Mouse (Mus musculus) hindbrain, embryonic 12.5 days (tissue): ENCODE data around the gene Zic4. TPM values are rescaled to one million over a fixed set of nuclear protein-coding genes. Genes with fewer than 3 reads are reported as not detected.

ENCODE experiments used
- ATAC-seq: fragments of 200-750 bp; cut with Nextera tagmentation; 2 replicates; pipeline ENCODE4 v1.8.0; 2017; ENCODE audit warnings: moderate TSS enrichment; ENCODE audit not compliant: low FRiP score
- H3K27ac ChIP-seq: fragments of 300-500 bp; sonication (generic); 2 replicates; pipeline ENCODE4 v1.5.1; 2016; ENCODE audit warnings: mild to moderate bottlenecking
- H3K27me3 ChIP-seq: fragments of 300-500 bp; sonication (generic); 2 replicates; pipeline ENCODE4 v1.6.1; 2016; ENCODE audit warnings: mild to moderate bottlenecking
- H3K36me3 ChIP-seq: fragments of 300-500 bp; sonication (generic); 2 replicates; pipeline ENCODE4 v1.6.1; 2016; ENCODE audit warnings: mild to moderate bottlenecking
- H3K4me1 ChIP-seq: fragments of 300-500 bp; sonication (generic); 2 replicates; pipeline ENCODE4 v1.6.1; 2016
- H3K4me2 ChIP-seq: fragments of 300-500 bp; sonication (generic); replicated peaks from 2 replicates; pipeline ENCODE4 v1.6.1; 2016; ENCODE audit warnings: mild to moderate bottlenecking
- H3K4me3 ChIP-seq: fragments of 300-500 bp; sonication (generic); 2 replicates; pipeline ENCODE4 v1.5.1; 2016; ENCODE audit warnings: mild to moderate bottlenecking
- H3K9ac ChIP-seq: fragments of 300-500 bp; sonication (generic); 2 replicates; pipeline ENCODE4 v1.6.1; 2016; ENCODE audit warnings: mild to moderate bottlenecking, moderate library complexity
- H3K9me3 ChIP-seq: fragments of 300-500 bp; sonication (generic); replicated peaks from 2 replicates; pipeline ENCODE4 v1.6.1; 2016; ENCODE audit warnings: mild to moderate bottlenecking
- WGBS: fragments of 180-500 bp; shearing (Covaris S2); methylation state at CpG from one replicate; pipeline ENCODE4 v1.1.7; 2016; 5-methylcytosine and 5-hydroxymethylcytosine counted together
- polyA plus RNA-seq: library from polyadenylated mRNA; unstranded; fragments of >200 nt; fragmentation: Nextera tagmentation; extraction: Ambion mirVana; gene quantifications from 2 replicates; pipeline ENCODE4 v1.2.1, GENCODE M21; 2016

The Zic4 gene
- polyA plus RNA-seq, 1 experiment from 2014 or later = 54.0 TPM

GRCm38 (mm10) chr9:91355629-91356352 lies 6.4 kb upstream of the Zic4 start:
- H3K9me3 ChIP-seq = no peaks in the 10 kb centered on the region
- peak overlapping the region; percentile 48 for H3K9ac ChIP-seq
- H3K36me3 ChIP-seq = no peaks in the 10 kb centered on the region
- peak overlapping the region; percentile 53 for H3K4me2 ChIP-seq
- H3K4me1 ChIP-seq = peaks cover 16% of the 10 kb centered on the region; the same call in 1 of the 2 replicates
- peak; percentile 86 for ATAC-seq
- H3K27me3 ChIP-seq = peaks cover 70% of the 10 kb centered on the region
- peak overlapping the region; percentile 71 for H3K27ac ChIP-seq
- H3K4me3 ChIP-seq = peak overlapping the region; percentile 27
- under 1% methylated on average over 35 of the region's 35 CpGs for WGBS

GRCm38 (mm10) chr9:91356353-91356740 lies 5.9 kb upstream of the Zic4 start:
- H3K27me3 ChIP-seq = peaks cover 66% of the 10 kb centered on the region
- no peaks in the 10 kb centered on the region for H3K9me3 ChIP-seq
- WGBS = 10% methylated on average over 4 of the region's 4 CpGs
- H3K4me3 ChIP-seq = no peak overlapping the region
- peaks cover 16% of the 10 kb centered on the region; the same call in 1 of the 2 replicates for H3K4me1 ChIP-seq
- H3K4me2 ChIP-seq = peak overlapping the region; percentile 53
- no peaks in the 10 kb centered on the region for H3K36me3 ChIP-seq
- H3K27ac ChIP-seq = peak overlapping the region; percentile 71
- H3K9ac ChIP-seq = no peak overlapping the region
- no peak for ATAC-seq

- Histone ChIP-seq H3K4me1 (peaks cover 16% of the 10 kb centered on the region; the same call in 1 of the 2 replicates), H3K4me3 (no peak overlapping the region), H3K27ac (peak overlapping the region; percentile 58), H3K9me3 (no peaks in the 10 kb centered on the region), H3K27me3 (peaks cover 65% of the 10 kb centered on the region), H3K36me3 (no peaks in the 10 kb centered on the region), H3K4me2 (peak overlapping the region; percentile 29), H3K9ac (no peak overlapping the region)
- ATAC-seq = no peak
- 14% methylated on average over 3 of the region's 3 CpGs for WGBS
Observed at GRCm38 (mm10) chr9:91357321-91357720, 4.9 kb upstream of the Zic4 start.

- H3K36me3 ChIP-seq = no peaks in the 10 kb centered on the region
- H3K4me1 ChIP-seq = peaks cover 8% of the 10 kb centered on the region; the same call in 1 of the 2 replicates
- no peaks in the 10 kb centered on the region for H3K9me3 ChIP-seq
- WGBS = 10% methylated on average over 10 of the region's 10 CpGs
- H3K27ac ChIP-seq = peak overlapping the region; percentile 72
- no peak for ATAC-seq
- H3K4me3 ChIP-seq = peak overlapping the region; percentile 31
- peak overlapping the region; percentile 59 for H3K9ac ChIP-seq
- peak overlapping the region; percentile 49 for H3K4me2 ChIP-seq
- peaks cover 64% of the 10 kb centered on the region for H3K27me3 ChIP-seq
Observed at GRCm38 (mm10) chr9:91358851-91359687, 3.1 kb upstream of the Zic4 start.

GRCm38 (mm10) chr9:91360151-91361032 lies 1.8 kb upstream of the Zic4 start:
- 2% methylated on average over 21 of the region's 21 CpGs for WGBS
- H3K27me3 ChIP-seq = peaks cover 62% of the 10 kb centered on the region
- ATAC-seq = no peak
- H3K4me2 ChIP-seq = peak overlapping the region; percentile 46
- H3K4me1 ChIP-seq = peaks cover 4% of the 10 kb centered on the region; the same call in 1 of the 2 replicates
- no peaks in the 10 kb centered on the region for H3K9me3 ChIP-seq
- H3K9ac ChIP-seq = peak overlapping the region; percentile 76
- no peaks in the 10 kb centered on the region for H3K36me3 ChIP-seq
- H3K27ac ChIP-seq = peak overlapping the region; percentile 96
- peak overlapping the region; percentile 65 for H3K4me3 ChIP-seq

- under 1% methylated on average over 34 of the region's 35 CpGs for WGBS
Observed at GRCm38 (mm10) chr9:91361033-91361855, 969 bp upstream of the Zic4 start.

GRCm38 (mm10) chr9:91363011-91363730 lies 958 bp downstream of the Zic4 start:
- Histone ChIP-seq H3K4me1 (no peaks in the 10 kb centered on the region), H3K9me3 (no peaks in the 10 kb centered on the region), H3K9ac (peak overlapping the region; percentile 76), H3K4me3 (peak overlapping the region; percentile 65), H3K27me3 (peaks cover 50% of the 10 kb centered on the region), H3K4me2 (peak overlapping the region; percentile 46), H3K27ac (peak overlapping the region; percentile 96), H3K36me3 (no peaks in the 10 kb centered on the region)
- WGBS = 1% methylated on average over 14 of the region's 14 CpGs
- no peak for ATAC-seq

More at GRCm38 (mm10) chr9:91361033-91361855, 969 bp upstream of the Zic4 start:
- H3K9ac ChIP-seq = peak overlapping the region; percentile 76
- peaks cover 60% of the 10 kb centered on the region for H3K27me3 ChIP-seq
- H3K27ac ChIP-seq = peak overlapping the region; percentile 96
- peak overlapping the region; percentile 46 for H3K4me2 ChIP-seq
- no peak; the same call in 1 of the 2 replicates for ATAC-seq
- no peaks in the 10 kb centered on the region for H3K9me3 ChIP-seq
- peak overlapping the region; percentile 65 for H3K4me3 ChIP-seq
- no peaks in the 10 kb centered on the region for H3K36me3 ChIP-seq
- no peaks in the 10 kb centered on the region for H3K4me1 ChIP-seq

- Histone ChIP-seq H3K27me3 (peaks cover 54% of the 10 kb centered on the region), H3K9me3 (no peaks in the 10 kb centered on the region), H3K4me3 (peak overlapping the region; percentile 65), H3K27ac (peak overlapping the region; percentile 96), H3K36me3 (no peaks in the 10 kb centered on the region), H3K9ac (peak overlapping the region; percentile 76), H3K4me1 (no peaks in the 10 kb centered on the region), H3K4me2 (peak overlapping the region; percentile 46)
- WGBS = 0% methylated on average over 7 of the region's 7 CpGs
- no peak for ATAC-seq
Observed at GRCm38 (mm10) chr9:91363814-91364126, 1.6 kb downstream of the Zic4 start.

GRCm38 (mm10) chr9:91364127-91364970 lies 2.1 kb downstream of the Zic4 start:
- Histone ChIP-seq H3K4me3 (peak overlapping the region; percentile 65), H3K36me3 (no peaks in the 10 kb centered on the region), H3K9me3 (no peaks in the 10 kb centered on the region), H3K27me3 (peaks cover 55% of the 10 kb centered on the region), H3K4me2 (peak overlapping the region; percentile 46), H3K9ac (peak overlapping the region; percentile 76), H3K4me1 (no peaks in the 10 kb centered on the region), H3K27ac (peak overlapping the region; percentile 96)
- peak; percentile 11 for ATAC-seq
- under 1% methylated on average over 77 of the region's 77 CpGs for WGBS

- Histone ChIP-seq H3K4me2 (peak overlapping the region; percentile 46), H3K9me3 (no peaks in the 10 kb centered on the region), H3K27ac (peak overlapping the region; percentile 96), H3K36me3 (no peaks in the 10 kb centered on the region), H3K27me3 (peaks cover 60% of the 10 kb centered on the region), H3K9ac (peak overlapping the region; percentile 76), H3K4me3 (peak overlapping the region; percentile 65), H3K4me1 (no peaks in the 10 kb centered on the region)
- WGBS = 1% methylated on average over 42 of the region's 42 CpGs
- peak; percentile 24 for ATAC-seq
Observed at GRCm38 (mm10) chr9:91364971-91365501, 2.8 kb downstream of the Zic4 start.
